Mouse (Mus musculus): Measurements from ENCODE around the gene Mob1b.
"Not testable (repeated sequence)": the region's sequence is repeated elsewhere in the genome, so short reads cannot be mapped to it uniquely, and the experiment has no call there.

The Mob1b gene

GRCm38 (mm10) chr5:88699251-88699913, 21.3 kb upstream of the Mob1b start:
- in situ Hi-C loops (cut with MboI; ENCODE audit: low sequenced_read_pairs) = no loop called here

- in situ Hi-C loops (cut with MboI; ENCODE audit: low sequenced_read_pairs) = no loop called here
Measured at GRCm38 (mm10) chr5:88702041-88702440, 18.6 kb upstream of the Mob1b start.

- in situ Hi-C loops (cut with MboI; ENCODE audit: low sequenced_read_pairs) = no loop called here
Measured at GRCm38 (mm10) chr5:88703551-88703950, 17.1 kb upstream of the Mob1b start.

GRCm38 (mm10) chr5:88711128-88711527, 9.5 kb upstream of the Mob1b start:
- in situ Hi-C loops (cut with MboI; ENCODE audit: low sequenced_read_pairs) = no loop called here

GRCm38 (mm10) chr5:88711618-88712224, 8.9 kb upstream of the Mob1b start:
- in situ Hi-C loops (cut with MboI; ENCODE audit: low sequenced_read_pairs) = no loop called here

- in situ Hi-C loops (cut with MboI; ENCODE audit: low sequenced_read_pairs) = no loop called here
Measured at GRCm38 (mm10) chr5:88712328-88712727, 8.3 kb upstream of the Mob1b start.

- in situ Hi-C loops (cut with MboI; ENCODE audit: low sequenced_read_pairs) = no loop called here
Measured at GRCm38 (mm10) chr5:88716983-88717382, 3.7 kb upstream of the Mob1b start.

GRCm38 (mm10) chr5:88721003-88721475, 384 bp downstream of the Mob1b start:
- in situ Hi-C loops (cut with MboI; ENCODE audit: low sequenced_read_pairs) = no loop called here

- in situ Hi-C loops (cut with MboI; ENCODE audit: low sequenced_read_pairs) = no loop called here
Measured at GRCm38 (mm10) chr5:88721565-88722212, 1.0 kb downstream of the Mob1b start.

- in situ Hi-C loops (cut with MboI; ENCODE audit: low sequenced_read_pairs) = no loop called here
Measured at GRCm38 (mm10) chr5:88722213-88722600, 1.6 kb downstream of the Mob1b start.

- in situ Hi-C loops (cut with MboI; ENCODE audit: low sequenced_read_pairs) = no loop called here
Measured at GRCm38 (mm10) chr5:88724030-88724429, 3.4 kb downstream of the Mob1b start.

GRCm38 (mm10) chr5:88727593-88728144, 7.0 kb downstream of the Mob1b start:
- in situ Hi-C loops (cut with MboI; ENCODE audit: low sequenced_read_pairs) = no loop called here

- in situ Hi-C loops (cut with MboI; ENCODE audit: low sequenced_read_pairs) = no loop called here
Measured at GRCm38 (mm10) chr5:88734786-88735185, 14.1 kb downstream of the Mob1b start.

- in situ Hi-C loops (cut with MboI; ENCODE audit: low sequenced_read_pairs) = not testable (repeated sequence)
Measured at GRCm38 (mm10) chr5:88741065-88741464, 20.4 kb downstream of the Mob1b start.

GRCm38 (mm10) chr5:88747774-88748173, 27.1 kb downstream of the Mob1b start:
- in situ Hi-C loops (cut with MboI; ENCODE audit: low sequenced_read_pairs) = no loop called here

- in situ Hi-C loops (cut with MboI; ENCODE audit: low sequenced_read_pairs) = no loop called here
Measured at GRCm38 (mm10) chr5:88753199-88753598, 32.5 kb downstream of the Mob1b start.

GRCm38 (mm10) chr5:88762611-88763010, 42.0 kb downstream of the Mob1b start:
- in situ Hi-C loops (cut with MboI; ENCODE audit: low sequenced_read_pairs) = no loop called here

- in situ Hi-C loops (cut with MboI; ENCODE audit: low sequenced_read_pairs) = no loop called here
Measured at GRCm38 (mm10) chr5:88764430-88764986, 43.9 kb downstream of the Mob1b start.

- in situ Hi-C loops (cut with MboI; ENCODE audit: low sequenced_read_pairs) = no loop called here
Measured at GRCm38 (mm10) chr5:88764987-88765481, 44.4 kb downstream of the Mob1b start, which contains the start of gene Dck. TSS of gene Dck (plus strand) at chr5:88764996.

- in situ Hi-C loops (cut with MboI; ENCODE audit: low sequenced_read_pairs) = no loop called here
Measured at GRCm38 (mm10) chr5:88765587-88765986, 44.9 kb downstream of the Mob1b start.

- in situ Hi-C loops (cut with MboI; ENCODE audit: low sequenced_read_pairs) = no loop called here
Measured at GRCm38 (mm10) chr5:88766121-88766520, 45.5 kb downstream of the Mob1b start.

Measured in CH12F3 (cell line).